Mouse (Mus musculus): Measurements from ENCODE around the gene Bola1. TPM values are rescaled to one million over a fixed set of nuclear protein-coding genes. Genes with fewer than 3 reads are reported as not detected.

Bola1 gene
- 39.2 and 60.6 TPM in 2 replicates for polyA plus RNA-seq (2012; ENCODE audit: low replicate concordance)

GRCm38 (mm10) chr3:96219661-96220130 is at the start of gene Bola1, which contains the start of gene Hist2h2ab:
TSS of gene Bola1 (minus strand) at chr3:96219709.
TSS of gene Hist2h2ab (plus strand) at chr3:96219865.

DNA sequence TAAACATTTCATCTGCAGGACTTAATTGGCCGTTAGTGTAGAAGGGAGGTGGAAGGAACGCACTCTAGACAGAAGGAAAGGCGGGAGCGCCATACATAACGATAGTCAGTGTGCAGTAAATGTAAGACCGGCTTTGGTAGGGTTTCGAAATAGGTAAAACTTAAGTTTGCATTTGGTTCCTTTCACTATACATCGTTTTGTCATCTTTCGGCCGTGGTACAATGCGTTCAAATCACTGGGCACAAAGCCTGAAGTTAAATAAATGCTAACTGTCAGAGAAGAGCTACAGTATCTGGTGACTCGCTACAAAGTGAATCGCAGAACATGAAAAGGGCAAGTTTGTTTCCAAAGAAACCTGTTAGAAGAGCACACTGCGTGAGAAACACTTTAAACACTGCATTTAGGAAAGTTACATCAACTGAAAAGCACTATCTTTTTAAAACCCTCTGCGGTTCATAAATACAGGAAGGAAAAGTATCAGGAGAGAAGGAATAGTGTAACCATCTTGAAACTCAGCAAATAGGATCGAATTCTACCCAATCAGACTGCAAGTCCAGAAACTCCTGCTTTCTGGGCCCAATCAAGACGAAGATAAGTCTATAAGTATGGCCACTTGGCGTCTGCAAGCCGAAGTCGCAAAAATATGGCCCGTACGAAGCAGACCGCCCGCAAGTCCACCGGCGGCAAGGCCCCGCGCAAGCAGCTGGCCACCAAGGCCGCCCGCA is 48.7 kb upstream of the Bola1 start, which contains the start of gene Hist2h3b:
Hist2h3b (plus strand) TSS at position 604 of the 725 bp plus-strand sequence.

DNA sequence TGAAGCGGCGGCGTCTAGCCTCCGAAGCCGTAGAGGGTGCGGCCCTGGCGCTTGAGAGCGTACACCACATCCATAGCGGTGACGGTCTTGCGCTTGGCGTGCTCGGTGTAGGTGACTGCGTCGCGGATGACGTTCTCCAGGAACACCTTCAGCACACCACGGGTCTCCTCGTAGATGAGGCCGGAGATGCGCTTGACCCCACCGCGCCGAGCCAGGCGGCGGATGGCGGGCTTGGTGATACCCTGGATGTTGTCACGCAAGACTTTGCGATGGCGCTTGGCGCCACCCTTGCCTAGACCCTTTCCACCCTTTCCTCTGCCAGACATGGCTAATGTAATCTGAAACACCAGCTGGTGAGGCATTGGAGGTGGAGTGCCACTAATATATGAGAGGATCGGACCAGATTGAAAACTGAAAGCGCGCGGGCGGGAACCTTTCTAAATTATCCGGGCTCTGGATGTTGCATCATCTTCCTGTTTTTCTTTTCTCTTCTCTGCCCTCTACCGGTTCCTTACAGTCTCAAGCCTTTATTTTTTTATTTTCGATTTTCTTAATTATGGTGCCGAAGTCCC is 43.6 kb upstream of the Bola1 start, which contains the start of gene Hist2h4:
Hist2h4 (minus strand) TSS at position 333 of the 572 bp plus-strand sequence.

DNA sequence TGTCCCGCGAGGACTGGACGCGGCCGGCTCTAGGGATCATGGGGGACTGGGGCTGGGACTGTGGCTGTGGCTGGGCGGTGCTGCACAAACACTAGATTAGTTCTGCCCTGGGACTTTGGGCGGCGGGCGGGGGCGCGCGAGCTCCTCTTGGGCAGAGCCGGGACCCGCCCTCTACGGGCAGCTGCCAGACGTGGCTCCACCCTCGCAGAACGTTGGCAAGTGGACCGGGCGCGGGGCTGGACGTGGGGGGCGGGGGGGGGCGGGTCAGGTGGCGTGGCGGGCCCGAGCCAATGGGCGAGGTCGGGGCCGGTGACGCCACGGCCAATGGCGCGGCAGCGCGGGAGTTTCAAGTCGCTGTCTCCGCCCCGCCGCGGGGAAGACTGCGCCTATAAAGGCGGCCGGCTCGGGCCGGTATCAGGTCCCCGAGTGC is 26.9 kb upstream of the Bola1 start, which contains the start of gene Hist2h3c1:
Hist2h3c1 (plus strand) TSS at position 259 of the 430 bp plus-strand sequence.

GRCm38 (mm10) chr3:96245003-96245886 is 25.7 kb upstream of the Bola1 start, which contains the start of gene Hist2h2aa1:
TSS of gene Hist2h2aa1 (plus strand) at chr3:96245497.

DNA sequence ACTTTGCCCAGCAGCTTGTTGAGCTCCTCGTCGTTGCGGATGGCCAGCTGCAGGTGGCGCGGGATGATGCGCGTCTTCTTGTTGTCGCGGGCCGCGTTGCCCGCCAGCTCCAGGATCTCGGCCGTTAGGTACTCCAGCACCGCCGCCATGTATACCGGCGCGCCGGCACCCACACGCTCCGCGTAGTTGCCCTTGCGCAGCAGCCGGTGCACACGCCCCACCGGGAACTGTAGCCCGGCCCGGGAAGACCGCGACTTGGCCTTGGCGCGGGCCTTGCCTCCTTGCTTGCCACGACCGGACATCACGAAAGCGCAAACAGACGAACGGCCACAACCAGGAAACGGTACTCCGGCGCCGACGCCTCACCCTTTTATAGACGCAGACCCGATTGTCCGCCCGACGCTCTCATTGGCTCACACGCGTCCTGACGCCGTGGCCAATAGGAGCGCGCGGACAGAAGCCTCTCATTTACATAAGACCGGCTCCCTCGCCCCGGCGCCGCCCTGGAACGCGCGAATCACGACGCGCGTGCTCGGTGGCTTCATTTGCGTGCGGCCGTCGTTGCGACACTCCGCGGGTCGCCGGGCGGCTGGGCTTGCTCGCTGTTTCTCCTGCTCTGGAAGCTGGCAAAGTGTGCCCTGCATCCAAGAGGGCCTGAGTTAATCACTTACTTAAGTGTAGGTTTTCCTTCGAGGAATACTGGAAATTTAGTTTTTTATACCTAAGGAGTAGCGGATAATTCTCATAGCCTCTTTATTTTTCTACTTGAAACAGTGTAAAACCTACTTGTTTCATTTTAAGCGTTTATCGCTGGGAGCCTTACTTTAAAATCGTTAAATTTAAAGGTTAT is 20.7 kb upstream of the Bola1 start, which contains the start of gene Hist2h2aa2:
Hist2h2aa2 (minus strand) TSS at position 328 of the 850 bp plus-strand sequence.

DNA sequence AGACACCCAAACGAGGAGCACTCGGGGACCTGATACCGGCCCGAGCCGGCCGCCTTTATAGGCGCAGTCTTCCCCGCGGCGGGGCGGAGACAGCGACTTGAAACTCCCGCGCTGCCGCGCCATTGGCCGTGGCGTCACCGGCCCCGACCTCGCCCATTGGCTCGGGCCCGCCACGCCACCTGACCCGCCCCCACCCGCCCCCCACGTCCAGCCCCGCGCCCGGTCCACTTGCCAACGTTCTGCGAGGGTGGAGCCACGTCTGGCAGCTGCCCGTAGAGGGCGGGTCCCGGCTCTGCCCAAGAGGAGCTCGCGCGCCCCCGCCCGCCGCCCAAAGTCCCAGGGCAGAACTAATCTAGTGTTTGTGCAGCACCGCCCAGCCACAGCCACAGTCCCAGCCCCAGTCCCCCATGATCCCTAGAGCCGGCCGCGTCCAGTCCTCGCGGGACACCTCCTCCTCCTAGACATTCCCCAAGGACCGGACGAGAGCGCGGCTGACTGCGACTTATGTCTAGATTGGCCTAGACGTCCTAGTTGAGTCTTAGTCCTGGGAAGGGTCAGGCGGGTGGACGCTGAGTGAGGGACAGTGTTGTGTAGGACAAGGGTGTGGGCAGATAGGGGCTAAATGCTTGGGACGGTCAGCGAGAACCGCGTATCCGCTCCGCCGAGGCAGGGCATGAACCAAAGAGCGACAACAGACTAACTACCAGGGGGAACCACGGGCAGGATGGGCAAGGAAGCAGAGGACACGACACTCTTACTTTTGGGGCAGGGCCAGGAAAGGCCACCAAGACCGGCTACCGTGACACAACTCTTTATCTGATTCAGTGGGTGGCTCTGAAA is 19.7 kb upstream of the Bola1 start, which contains the start of gene Hist2h3c2:
Hist2h3c2 (minus strand) TSS at position 174 of the 840 bp plus-strand sequence.

GRCm38 (mm10) chr3:96220765-96221639 is 1.5 kb upstream of the Bola1 start, which contains the start of the genes Hist2h2ac and Hist2h2be:
TSS of gene Hist2h2ac (minus strand) at chr3:96220880.
TSS of gene Hist2h2be (plus strand) at chr3:96221119.

GRCm38 (mm10) chr3:96180727-96181477 is 38.6 kb downstream of the Bola1 start, which contains the start of gene Sv2a:
TSS of gene Sv2a (plus strand) at chr3:96181151.

GRCm38 (mm10) chr3:96172197-96173178 is 47.0 kb downstream of the Bola1 start, which contains the start of gene Sf3b4:
TSS of gene Sf3b4 (plus strand) at chr3:96172332.

DNA sequence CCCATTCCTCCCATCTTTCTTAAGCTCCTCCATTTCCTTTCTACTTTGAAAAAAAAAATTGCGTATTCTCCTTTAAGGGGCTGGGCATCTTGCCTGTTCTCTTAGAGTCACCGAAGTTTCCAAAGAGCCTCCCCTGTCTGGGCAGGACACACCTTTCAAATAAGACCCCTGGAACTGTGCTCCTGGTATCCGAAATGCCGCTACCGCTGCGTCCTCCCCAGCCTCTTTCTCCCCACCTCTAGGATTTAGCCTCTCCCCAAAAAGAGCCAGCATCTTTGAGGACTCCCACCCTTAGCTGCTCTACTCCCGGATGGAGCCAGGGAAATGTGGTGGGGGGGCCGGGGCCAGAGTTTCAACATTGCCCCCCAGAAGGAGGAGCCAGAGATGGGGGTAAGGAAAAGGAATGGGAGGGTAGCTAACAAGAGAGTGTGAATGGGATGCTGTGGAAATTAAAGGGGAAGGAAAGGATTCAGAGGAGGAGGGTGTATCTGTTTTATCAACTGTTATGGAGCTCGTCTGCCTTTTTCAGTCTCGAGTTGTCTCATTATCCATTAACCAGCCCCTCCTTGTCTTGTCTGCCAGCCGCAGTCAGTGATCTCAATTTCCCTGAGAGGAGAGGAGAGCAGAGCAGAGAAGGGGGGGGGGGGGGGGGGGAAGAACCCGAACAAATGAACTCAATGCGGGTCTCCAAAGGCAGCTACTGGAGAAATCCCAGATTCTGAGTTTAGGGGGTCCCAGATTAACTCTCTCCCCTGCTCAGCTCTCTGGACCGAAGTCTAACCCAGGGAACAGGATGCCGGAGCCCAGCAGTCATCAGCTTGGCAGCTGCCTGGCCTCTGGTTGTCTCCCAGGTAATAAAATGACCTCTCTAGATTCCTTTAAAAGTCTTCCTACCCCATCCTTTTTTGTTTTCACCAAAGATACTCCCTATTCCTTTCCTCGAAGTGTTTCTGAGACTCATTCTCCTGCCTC is 57.4 kb downstream of the Bola1 start, which contains the start of gene Mtmr11:
Mtmr11 (plus strand) TSS at position 136 of the 972 bp plus-strand sequence.

